Mouse (Mus musculus): ENCODE results near the gene Stk4. TPM values are rescaled to one million over a fixed set of nuclear protein-coding genes. Genes with fewer than 3 reads are reported as not detected.

Stk4 gene
- total RNA-seq, 2 experiments from 2014 or later = 115 to 189 TPM

GRCm38 (mm10) chr2:164126533-164126955, 56.4 kb downstream of the Stk4 start:
- ATAC-seq (replicated peaks; ENCODE audit: poor library complexity) = peak; percentile 55; the same call in 1 of the 2 replicates

GRCm38 (mm10) chr2:164127297-164127696, 57.2 kb downstream of the Stk4 start:
- ATAC-seq (replicated peaks; ENCODE audit: poor library complexity) = no peak

- ATAC-seq (replicated peaks; ENCODE audit: poor library complexity) = no peak
Observed at GRCm38 (mm10) chr2:164128576-164129411, 58.7 kb downstream of the Stk4 start.

- no peak for ATAC-seq (replicated peaks; ENCODE audit: poor library complexity)
Observed at GRCm38 (mm10) chr2:164131586-164131985, 61.5 kb downstream of the Stk4 start.

- ATAC-seq (replicated peaks; ENCODE audit: poor library complexity) = peak; percentile 49
Observed at GRCm38 (mm10) chr2:164134563-164134962, 64.4 kb downstream of the Stk4 start.

GRCm38 (mm10) chr2:164135367-164135766, 65.2 kb downstream of the Stk4 start:
- ATAC-seq (replicated peaks; ENCODE audit: poor library complexity) = no peak

GRCm38 (mm10) chr2:164136393-164136792, 66.3 kb downstream of the Stk4 start:
- no peak for ATAC-seq (replicated peaks; ENCODE audit: poor library complexity)

GRCm38 (mm10) chr2:164137754-164138153, 67.6 kb downstream of the Stk4 start:
- no peak for ATAC-seq (replicated peaks; ENCODE audit: poor library complexity)

- ATAC-seq (replicated peaks; ENCODE audit: poor library complexity) = 0 out of 2 replicates have a peak, but pooled peaks have one; percentile 39
Observed at GRCm38 (mm10) chr2:164142021-164142420, 71.9 kb downstream of the Stk4 start.

- ATAC-seq (replicated peaks; ENCODE audit: poor library complexity) = 0 out of 2 replicates have a peak, but pooled peaks have one; percentile 31
Observed at GRCm38 (mm10) chr2:164144025-164144424, 73.9 kb downstream of the Stk4 start.

- ATAC-seq (replicated peaks; ENCODE audit: poor library complexity) = no peak
Observed at GRCm38 (mm10) chr2:164144541-164144940, 74.4 kb downstream of the Stk4 start.

- ATAC-seq (replicated peaks; ENCODE audit: poor library complexity) = no peak
Observed at GRCm38 (mm10) chr2:164146556-164146955, 76.4 kb downstream of the Stk4 start.

- no peak for ATAC-seq (replicated peaks; ENCODE audit: poor library complexity)
Observed at GRCm38 (mm10) chr2:164150086-164150760, 80.1 kb downstream of the Stk4 start.

- no peak for ATAC-seq (replicated peaks; ENCODE audit: poor library complexity)
Observed at GRCm38 (mm10) chr2:164152341-164152740, 82.2 kb downstream of the Stk4 start.

- no peak for ATAC-seq (replicated peaks; ENCODE audit: poor library complexity)
Observed at GRCm38 (mm10) chr2:164154007-164154406, 83.9 kb downstream of the Stk4 start.

- no peak for ATAC-seq (replicated peaks; ENCODE audit: poor library complexity)
Observed at GRCm38 (mm10) chr2:164156158-164156557, 86.0 kb downstream of the Stk4 start.

GRCm38 (mm10) chr2:164158838-164159237, 88.7 kb downstream of the Stk4 start:
- ATAC-seq (replicated peaks; ENCODE audit: poor library complexity) = no peak

GRCm38 (mm10) chr2:164161515-164162055, 91.5 kb downstream of the Stk4 start:
- no peak for ATAC-seq (replicated peaks; ENCODE audit: poor library complexity)

- ATAC-seq (replicated peaks; ENCODE audit: poor library complexity) = no peak
Observed at GRCm38 (mm10) chr2:164164941-164165340, 94.8 kb downstream of the Stk4 start.

- ATAC-seq (replicated peaks; ENCODE audit: poor library complexity) = no peak
Observed at GRCm38 (mm10) chr2:164167752-164168570, 97.8 kb downstream of the Stk4 start.

- peak; percentile 60 for ATAC-seq (replicated peaks; ENCODE audit: poor library complexity)
Observed at GRCm38 (mm10) chr2:164168571-164168946, 98.4 kb downstream of the Stk4 start.
